Mouse (Mus musculus): ENCODE measurements around the gene Tmem220. TPM values are rescaled to one million over a fixed set of nuclear protein-coding genes. Genes with fewer than 3 reads are reported as not detected.

Gene Tmem220
- total and polyA plus RNA-seq, 3 experiments, result 0.30 to 1.6 (median 0.36) TPM

- H3K36me3 ChIP-seq (replicated peaks in 1 of 2; ENCODE audit: control insufficient read depth in 1 of 2, insufficient read depth in 1 of 2, low read length in 1 of 2), result no peaks in the 10 kb centered on the region
- no peaks in the 10 kb centered on the region for H3K4me1 ChIP-seq (ENCODE audit: control insufficient read depth in 1 of 2, insufficient read depth in 2 of 2)
- DNase-seq (ENCODE audit: extremely low read depth), result no peak
- in situ Hi-C loops (cut with MboI; ENCODE audit: low pct_ligation_motif_present, low pct_unique_long_range_greater_than_20kb, low sequenced_read_pairs) (no loop called here), dilution Hi-C loops (cut with MboI; ENCODE audit: extremely low pct_ligation_motif_present, extremely low pct_unique_long_range_greater_than_20kb, low sequenced_read_pairs) (no loop called here)
- H3K9me3 ChIP-seq (replicated peaks; ENCODE audit: low read length), result no peaks in the 10 kb centered on the region
- H3K27ac ChIP-seq (ENCODE audit: insufficient read depth, low read depth), result no peak overlapping the region
- H3K27me3 ChIP-seq (replicated peaks), result peaks cover 74% of the 10 kb centered on the region
- no peak overlapping the region for H3K9ac ChIP-seq (ENCODE audit: insufficient read depth, low read depth)
- no peak overlapping the region for H3K4me3 ChIP-seq (replicated peaks in 1 of 3; ENCODE audit: low read depth in 2 of 3, low read length in 2 of 3, poor library complexity in 1 of 3)
- TF ChIP-seq SIN3A (IDR thresholded peaks at IDR 0.05; ENCODE audit: low read length), result no peak
- TF ChIP-seq POLR2A (IDR thresholded peaks at IDR 0.05; ENCODE audit: low read depth, low read length), result no peak
- TF ChIP-seq USF2 (conservative IDR thresholded peaks at IDR 0.05; ENCODE audit: low read depth, low read length), result no peak
- TF ChIP-seq MYC (IDR thresholded peaks at IDR 0.05; ENCODE audit: low read depth, low read length), result no peak
- TF ChIP-seq TCF12 (IDR thresholded peaks at IDR 0.05; ENCODE audit: low read depth, low read length), result no peak
- no peak for TF ChIP-seq HCFC1 (IDR thresholded peaks at IDR 0.05; ENCODE audit: low read depth, low read length)
- TF ChIP-seq JUND (conservative IDR thresholded peaks at IDR 0.05; ENCODE audit: low read depth, low read length), result no peak
- TF ChIP-seq ETS1 (conservative IDR thresholded peaks at IDR 0.05; ENCODE audit: low read depth, low read length), result no peak
- TF ChIP-seq GABPA (IDR thresholded peaks at IDR 0.05; ENCODE audit: insufficient replicate concordance, low read depth, low read length), result no peak
- TF ChIP-seq NELFE (IDR thresholded peaks at IDR 0.05; ENCODE audit: low read depth, low read length), result no peak
- TF ChIP-seq CHD2 (IDR thresholded peaks at IDR 0.05; ENCODE audit: low read length), result no peak
- no peak for TF ChIP-seq RCOR1 (conservative IDR thresholded peaks at IDR 0.05; ENCODE audit: low read depth, low read length)
- TF ChIP-seq CTCF (conservative IDR thresholded peaks at IDR 0.05 in 1 of 2, IDR thresholded peaks at IDR 0.05 in 1 of 2; ENCODE audit: low read depth in 2 of 2, low read length in 2 of 2), result no peak
- no peak for TF ChIP-seq E2F4 (IDR thresholded peaks at IDR 0.05; ENCODE audit: insufficient replicate concordance, low read depth, low read length)
- TF ChIP-seq MXI1 (IDR thresholded peaks at IDR 0.05; ENCODE audit: low read depth, low read length), result no peak
- H3K79me2 ChIP-seq (replicated peaks; ENCODE audit: control insufficient read depth, extremely low read depth, insufficient read depth, poor library complexity, severe bottlenecking), result no peaks in the 10 kb centered on the region
- H3K4me2 ChIP-seq (ENCODE audit: insufficient read depth, low read depth, poor library complexity, severe bottlenecking), result no peak overlapping the region
Observed at GRCm38 (mm10) chr11:66996446-66996845, 28.5 kb upstream of the Tmem220 start.

GRCm38 (mm10) chr11:66998467-66999403 lies 26.2 kb upstream of the Tmem220 start:
- in situ Hi-C loops (cut with MboI; ENCODE audit: low pct_ligation_motif_present, low pct_unique_long_range_greater_than_20kb, low sequenced_read_pairs) (no loop called here), dilution Hi-C loops (cut with MboI; ENCODE audit: extremely low pct_ligation_motif_present, extremely low pct_unique_long_range_greater_than_20kb, low sequenced_read_pairs) (no loop called here)
- TF ChIP-seq BHLHE40 (IDR thresholded peaks at IDR 0.05; ENCODE audit: low read depth, low read length) (no peak), ZKSCAN1 (IDR thresholded peaks at IDR 0.05; ENCODE audit: borderline replicate concordance, low read depth, low read length) (no peak), JUND (conservative IDR thresholded peaks at IDR 0.05; ENCODE audit: low read depth, low read length) (no peak), TCF12 (IDR thresholded peaks at IDR 0.05; ENCODE audit: low read depth, low read length) (no peak), MYC (IDR thresholded peaks at IDR 0.05; ENCODE audit: low read depth, low read length) (no peak), ETS1 (conservative IDR thresholded peaks at IDR 0.05; ENCODE audit: low read depth, low read length) (no peak), TBP (conservative IDR thresholded peaks at IDR 0.05; ENCODE audit: low read depth, low read length) (no peak), CHD2 (IDR thresholded peaks at IDR 0.05; ENCODE audit: low read length) (no peak), SIN3A (IDR thresholded peaks at IDR 0.05; ENCODE audit: low read length) (no peak)
- no peaks in the 10 kb centered on the region for H3K4me1 ChIP-seq (ENCODE audit: control insufficient read depth in 1 of 2, insufficient read depth in 2 of 2)
- no peaks in the 10 kb centered on the region for H3K79me2 ChIP-seq (replicated peaks; ENCODE audit: control insufficient read depth, extremely low read depth, insufficient read depth, poor library complexity, severe bottlenecking)
- H3K27ac ChIP-seq (ENCODE audit: insufficient read depth, low read depth), result no peak overlapping the region
- H3K9ac ChIP-seq (ENCODE audit: insufficient read depth, low read depth), result no peak overlapping the region
- no peak overlapping the region for H3K4me2 ChIP-seq (ENCODE audit: insufficient read depth, low read depth, poor library complexity, severe bottlenecking)
- H3K9me3 ChIP-seq (replicated peaks; ENCODE audit: low read length), result no peaks in the 10 kb centered on the region
- H3K36me3 ChIP-seq (replicated peaks in 1 of 2; ENCODE audit: control insufficient read depth in 1 of 2, insufficient read depth in 1 of 2, low read length in 1 of 2), result no peaks in the 10 kb centered on the region
- DNase-seq (ENCODE audit: extremely low read depth), result no peak
- H3K4me3 ChIP-seq (replicated peaks in 1 of 3; ENCODE audit: low read depth in 2 of 3, low read length in 2 of 3, poor library complexity in 1 of 3), result no peak overlapping the region
- H3K27me3 ChIP-seq (replicated peaks), result peaks cover 72% of the 10 kb centered on the region

All from CH12.LX (cell line).